Mouse (Mus musculus) forebrain, embryonic 12.5 days (tissue): ENCODE data around the gene Ppp1r26. TPM values are rescaled to one million over a fixed set of nuclear protein-coding genes. Genes with fewer than 3 reads are reported as not detected.
"Not testable (repeated sequence)": the region's sequence is repeated elsewhere in the genome, so short reads cannot be mapped to it uniquely, and the experiment has no call there.

Source experiments
- ATAC-seq: fragments of 200-750 bp; cut with Nextera tagmentation; 2 replicates; pipeline ENCODE4 v1.8.0; 2017; ENCODE audit warnings: moderate TSS enrichment; ENCODE audit not compliant: low FRiP score
- H3K27ac ChIP-seq: fragments of 300-500 bp; sonication (generic); 2 replicates; pipeline ENCODE4 v1.5.1; 2016; ENCODE audit warnings: mild to moderate bottlenecking
- H3K27me3 ChIP-seq: fragments of 300-500 bp; sonication (generic); 2 replicates; pipeline ENCODE4 v1.6.1; 2016; ENCODE audit warnings: mild to moderate bottlenecking
- H3K36me3 ChIP-seq: fragments of 300-500 bp; sonication (generic); replicated peaks from 2 replicates; pipeline ENCODE4 v1.6.1; 2016; ENCODE audit warnings: mild to moderate bottlenecking
- H3K4me1 ChIP-seq: fragments of 300-500 bp; sonication (generic); 2 replicates; pipeline ENCODE4 v1.6.1; 2016
- H3K4me2 ChIP-seq: fragments of 300-500 bp; sonication (generic); 2 replicates; pipeline ENCODE4 v1.6.1; 2016; ENCODE audit warnings: mild to moderate bottlenecking, moderate library complexity
- H3K4me3 ChIP-seq: fragments of 300-500 bp; sonication (generic); replicated peaks from 2 replicates; pipeline ENCODE4 v1.5.1; 2016; ENCODE audit warnings: mild to moderate bottlenecking
- H3K9ac ChIP-seq: fragments of 300-500 bp; sonication (generic); 2 replicates; pipeline ENCODE4 v1.6.1; 2016; ENCODE audit warnings: mild to moderate bottlenecking
- H3K9me3 ChIP-seq: fragments of 300-500 bp; sonication (generic); 2 replicates; pipeline ENCODE4 v1.6.1; 2016
- WGBS: fragments of 180-500 bp; shearing (Covaris S2); methylation state at CpG from one replicate; pipeline ENCODE4 v1.1.7; 2016; 5-methylcytosine and 5-hydroxymethylcytosine counted together
- polyA plus RNA-seq: library from polyadenylated mRNA; unstranded; fragments of >200 nt; fragmentation: Nextera tagmentation; extraction: Ambion mirVana; gene quantifications from 2 replicates; pipeline ENCODE4 v1.2.1, GENCODE M21; 2016

Ppp1r26 gene
- polyA plus RNA-seq, 1 experiment from 2014 or later: 9.2 TPM

DNA sequence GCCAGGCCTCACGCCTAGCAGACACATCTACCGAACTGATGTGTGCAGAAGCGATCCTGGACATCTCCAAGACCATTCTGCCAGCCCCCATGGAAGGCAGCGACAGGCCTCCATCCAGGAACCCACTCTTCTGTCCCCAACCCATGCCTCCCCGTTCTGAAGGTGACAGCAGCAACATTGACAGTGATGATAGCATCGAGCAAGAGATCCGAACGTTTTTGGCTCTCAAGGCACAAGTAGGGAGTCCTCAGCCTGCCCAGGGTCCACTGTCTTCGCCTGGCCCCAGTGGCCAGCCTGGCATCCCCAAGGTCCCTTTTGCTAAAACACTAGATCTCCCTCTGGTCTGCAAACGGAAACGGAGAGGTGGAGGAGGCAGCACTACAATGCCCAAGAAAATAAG, 5.1 kb downstream of the Ppp1r26 start:
- WGBS: 92% methylated on average over 11 of the region's 11 CpGs
- Histone ChIP-seq H3K27ac (no peak overlapping the region), H3K27me3 (no peaks in the 10 kb centered on the region), H3K4me1 (peaks cover 13% of the 10 kb centered on the region), H3K36me3 (peaks cover 44% of the 10 kb centered on the region), H3K9ac (no peak overlapping the region), H3K4me2 (no peak overlapping the region), H3K9me3 (no peaks in the 10 kb centered on the region), H3K4me3 (no peak overlapping the region)
- no peak for ATAC-seq

DNA sequence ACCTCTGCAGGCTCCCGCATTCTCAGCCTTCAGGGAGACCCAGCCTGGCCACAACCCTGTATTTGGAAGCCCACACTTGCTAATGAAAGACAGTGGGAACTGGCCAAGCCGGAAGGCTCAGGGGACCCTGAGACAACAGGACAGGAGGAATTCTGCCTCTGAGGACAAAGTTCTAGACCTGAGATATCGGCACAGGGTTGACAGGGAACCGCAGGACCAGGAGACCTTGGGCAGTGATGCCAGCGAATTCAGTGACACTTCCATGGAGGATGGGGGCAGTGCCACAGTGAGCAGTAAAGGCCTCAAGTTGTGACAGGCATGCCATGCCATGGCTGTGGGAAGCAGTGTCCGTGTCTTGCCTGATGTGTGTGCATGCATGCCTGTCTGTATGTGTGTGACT, 6.9 kb downstream of the Ppp1r26 start:
- WGBS: 93% methylated on average over 6 of the region's 6 CpGs
- peaks cover 44% of the 10 kb centered on the region for H3K36me3 ChIP-seq
- no peak overlapping the region for H3K27ac ChIP-seq
- ATAC-seq: no peak
- H3K27me3 ChIP-seq: no peaks in the 10 kb centered on the region
- H3K4me2 ChIP-seq: no peak overlapping the region
- H3K4me1 ChIP-seq: no peaks in the 10 kb centered on the region
- no peak overlapping the region for H3K4me3 ChIP-seq
- H3K9me3 ChIP-seq: no peaks in the 10 kb centered on the region
- no peak overlapping the region for H3K9ac ChIP-seq

DNA sequence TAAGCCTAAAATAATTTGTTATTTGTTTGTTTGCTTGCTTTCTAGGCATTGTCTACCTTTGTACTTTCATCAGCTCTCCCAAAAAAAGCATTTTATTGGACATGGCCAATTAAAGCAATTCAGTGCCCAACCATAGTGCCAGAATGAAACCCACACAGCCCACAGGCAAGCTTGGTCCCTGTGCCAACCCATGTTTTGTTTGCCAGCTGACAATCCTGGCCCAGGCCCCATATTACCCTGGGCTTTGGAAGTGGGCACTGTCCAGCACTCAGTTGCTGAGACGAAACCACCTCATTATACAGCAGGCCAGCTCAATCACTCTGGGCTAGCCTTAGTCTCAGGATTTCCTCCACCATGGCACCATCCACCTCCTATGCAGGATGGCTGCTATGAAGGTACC, 10.0 kb downstream of the Ppp1r26 start:
- Histone ChIP-seq H3K9me3 (no peaks in the 10 kb centered on the region), H3K9ac (no peak overlapping the region), H3K36me3 (peaks cover 27% of the 10 kb centered on the region), H3K27me3 (no peaks in the 10 kb centered on the region), H3K27ac (no peak overlapping the region), H3K4me3 (no peak overlapping the region), H3K4me1 (no peaks in the 10 kb centered on the region), H3K4me2 (no peak overlapping the region)
- 79% methylated on average over 1 of the region's 1 CpGs for WGBS
- ATAC-seq: no peak

DNA sequence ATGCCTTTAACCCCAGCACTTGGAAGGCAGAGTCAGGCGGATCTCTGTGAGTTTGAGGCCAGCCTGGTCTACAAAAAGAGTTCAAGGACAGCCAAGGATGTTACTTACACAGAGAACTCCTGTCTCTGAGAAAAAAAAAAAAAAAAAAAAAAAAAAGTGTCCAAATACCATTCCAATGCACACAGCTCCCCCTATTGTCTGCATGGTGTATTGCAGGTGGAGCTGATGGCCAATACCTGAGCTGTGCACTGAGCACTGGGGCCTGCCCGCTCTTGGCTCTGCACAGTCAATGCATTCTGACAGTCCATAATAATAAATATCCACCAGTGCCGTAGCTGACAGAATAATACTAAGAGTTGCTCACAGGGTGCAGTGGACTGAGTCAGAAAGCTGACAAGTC, 17.3 kb downstream of the Ppp1r26 start:
- 41% methylated on average over 3 of the region's 3 CpGs for WGBS
- H3K9me3 ChIP-seq: no peaks in the 10 kb centered on the region

DNA sequence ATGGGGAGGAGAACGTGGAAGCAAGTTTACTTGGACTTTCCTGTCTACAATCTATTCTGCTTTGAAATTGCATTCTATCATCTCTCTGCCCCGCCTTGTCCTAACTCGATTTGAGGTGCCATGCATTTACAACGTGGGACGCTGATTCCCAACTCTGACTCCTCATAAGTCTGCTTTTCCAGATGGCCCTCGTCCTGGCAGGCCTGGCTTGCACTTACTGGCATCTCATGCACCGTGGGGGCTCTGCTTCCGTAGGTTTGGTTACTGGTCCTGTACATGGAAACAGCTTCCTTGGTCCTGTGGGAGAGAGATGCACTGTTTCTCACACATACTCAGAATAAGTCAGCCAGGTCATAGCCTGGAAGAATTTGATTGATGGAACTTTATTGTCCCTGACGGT, 18.3 kb downstream of the Ppp1r26 start:
- 86% methylated on average over 9 of the region's 9 CpGs for WGBS
- no peak overlapping the region for H3K4me3 ChIP-seq
- ATAC-seq: no peak
- peaks cover 14% of the 10 kb centered on the region; the same call in 1 of the 2 replicates for H3K27me3 ChIP-seq
- H3K36me3 ChIP-seq: peaks cover 12% of the 10 kb centered on the region
- no peak overlapping the region for H3K4me2 ChIP-seq
- peaks cover 25% of the 10 kb centered on the region for H3K4me1 ChIP-seq
- no peak overlapping the region for H3K9ac ChIP-seq
- no peaks in the 10 kb centered on the region for H3K9me3 ChIP-seq
- H3K27ac ChIP-seq: no peak overlapping the region

More for the DNA sequence above, 17.3 kb downstream of the Ppp1r26 start:
- Histone ChIP-seq H3K27ac (no peak overlapping the region), H3K4me1 (peaks cover 22% of the 10 kb centered on the region), H3K4me2 (no peak overlapping the region), H3K27me3 (peaks cover 14% of the 10 kb centered on the region; the same call in 1 of the 2 replicates), H3K9ac (no peak overlapping the region), H3K4me3 (no peak overlapping the region), H3K36me3 (peaks cover 2% of the 10 kb centered on the region; the same call in 1 of the 2 replicates)
- no peak for ATAC-seq

DNA sequence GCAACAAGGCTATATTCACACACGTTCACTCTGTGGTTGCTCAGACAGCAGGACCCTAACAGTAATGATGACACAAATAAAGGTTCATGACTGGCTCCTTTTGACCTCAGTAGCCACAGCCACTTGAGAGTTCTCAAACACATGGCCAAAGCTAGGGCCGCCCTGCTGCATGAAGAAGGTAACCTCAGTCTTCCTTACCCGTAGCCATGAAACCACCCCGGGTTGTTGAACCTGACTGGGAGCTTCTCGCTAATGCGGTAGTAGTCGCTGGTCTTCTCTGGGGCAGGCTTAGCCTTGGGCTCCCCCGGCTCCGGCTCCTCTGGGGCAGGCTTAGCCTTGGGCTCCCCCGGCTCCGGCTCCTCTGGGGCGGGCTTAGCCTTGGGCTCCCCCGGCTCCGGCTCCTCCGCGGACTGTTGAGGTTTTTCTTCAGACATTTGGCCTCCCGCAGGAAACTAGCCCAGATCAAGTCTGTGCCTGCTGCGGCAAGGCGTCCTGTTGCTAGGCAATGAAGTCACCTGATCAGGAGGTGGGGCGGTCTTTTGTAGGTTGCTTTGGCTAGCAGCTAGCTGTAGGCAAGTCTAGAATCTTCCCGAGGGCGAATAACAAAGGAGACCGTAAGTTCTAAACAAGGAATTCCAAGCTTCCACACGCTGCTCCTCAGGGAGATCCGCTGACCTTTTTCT, 19.4 kb downstream of the Ppp1r26 start, which contains the start of gene 1700007K13Rik:
Gene 1700007K13Rik (minus strand): TSS at position 497 of the 683 bp plus-strand sequence.
- peaks cover 25% of the 10 kb centered on the region for H3K4me1 ChIP-seq
- peak within 1 kb of the TSS; percentile 45 for H3K4me2 ChIP-seq
- H3K27ac ChIP-seq: peak within 1 kb of the TSS; percentile 25; the same call in 1 of the 2 replicates
- no peak within 1 kb of the TSS for H3K9ac ChIP-seq
- peaks cover 14% of the 10 kb centered on the region; the same call in 1 of the 2 replicates for H3K27me3 ChIP-seq
- H3K36me3 ChIP-seq: peaks cover 23% of the 10 kb centered on the region
- peak within 1 kb of the TSS; percentile 18 for H3K4me3 ChIP-seq
- no peaks in the 10 kb centered on the region for H3K9me3 ChIP-seq
- WGBS: 4% methylated on average over 25 of the region's 25 CpGs
- peak; percentile 71 for ATAC-seq

DNA sequence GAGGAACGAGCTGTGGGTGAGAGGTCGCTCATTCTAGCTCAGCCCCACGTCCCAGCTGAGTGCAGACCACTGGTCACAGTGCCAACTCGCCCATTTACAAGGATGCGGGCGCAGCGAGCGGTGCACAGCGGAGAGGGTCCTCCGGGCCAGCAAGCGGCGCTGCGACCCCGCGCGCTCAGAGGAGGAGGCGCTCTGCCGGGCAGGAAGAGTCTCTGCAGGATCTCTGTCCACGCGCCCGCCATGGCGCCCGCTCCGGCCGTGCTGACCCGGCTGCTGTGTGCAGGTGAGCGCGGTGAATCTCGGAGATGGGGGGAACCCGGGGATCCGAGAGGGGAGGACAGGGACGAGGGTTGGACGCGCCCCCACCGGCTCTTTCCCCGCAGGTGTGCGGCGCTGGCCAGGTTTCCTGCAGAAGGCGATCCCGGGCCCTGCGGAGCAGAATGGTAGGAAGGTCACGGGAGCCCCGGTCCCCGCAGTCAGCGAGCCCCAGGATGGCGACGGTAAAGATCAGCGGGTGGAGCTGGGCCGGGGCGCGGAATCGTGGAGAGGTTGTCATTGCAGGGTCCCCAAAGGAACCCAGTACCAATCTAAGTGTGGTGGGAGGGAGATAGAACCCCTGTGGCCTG, 21.4 kb downstream of the Ppp1r26 start, which contains the start of gene Mrps2:
Gene Mrps2 (plus strand): TSS at position 207 of the 626 bp plus-strand sequence.
- no peak within 1 kb of the TSS for H3K27ac ChIP-seq
- peaks cover 41% of the 10 kb centered on the region for H3K36me3 ChIP-seq

DNA sequence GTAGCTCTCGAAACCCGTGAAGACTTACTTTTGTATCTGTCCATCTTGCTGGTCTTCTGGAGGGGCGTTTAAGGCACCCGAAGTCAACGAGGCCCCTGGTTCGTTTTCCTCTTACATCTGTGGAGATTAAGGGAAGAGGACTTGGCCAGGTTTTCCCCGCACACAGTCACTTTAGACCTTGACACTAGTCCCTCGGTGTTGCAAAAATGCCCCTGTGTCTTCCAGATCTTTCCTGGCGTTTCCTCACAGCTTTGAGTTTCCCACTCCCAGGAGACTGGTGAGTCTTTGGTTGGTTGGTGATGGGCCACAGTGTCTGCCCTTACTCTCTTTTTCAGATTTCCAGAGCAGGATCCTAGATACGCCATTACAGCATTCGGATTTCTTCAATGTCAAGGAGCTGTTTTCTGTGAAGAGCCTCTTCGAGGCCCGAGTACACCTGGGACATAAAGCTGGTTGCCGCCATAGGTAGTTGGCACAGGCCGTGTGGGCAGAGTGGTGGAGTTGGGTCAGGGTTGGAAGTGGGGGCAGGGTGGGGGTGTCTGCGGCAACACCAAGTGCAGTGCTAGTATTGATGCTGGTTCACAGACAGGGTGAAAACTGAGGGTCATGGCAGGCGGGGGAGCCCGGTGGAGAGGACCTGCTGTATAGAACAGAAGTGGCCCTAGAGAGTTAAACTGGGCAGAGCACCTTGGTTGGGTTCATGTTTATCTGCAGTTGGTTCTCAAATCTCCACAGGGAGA, 22.1 kb downstream of the Ppp1r26 start:
- Histone ChIP-seq H3K36me3 (peaks cover 44% of the 10 kb centered on the region), H3K4me2 (peak overlapping the region; percentile 78), H3K4me1 (peaks cover 25% of the 10 kb centered on the region), H3K4me3 (peak overlapping the region; percentile 95), H3K9me3 (no peaks in the 10 kb centered on the region), H3K27me3 (peaks cover 14% of the 10 kb centered on the region; the same call in 1 of the 2 replicates), H3K27ac (no peak overlapping the region), H3K9ac (peak overlapping the region; percentile 95)
- no peak for ATAC-seq
- 52% methylated on average over 18 of the region's 18 CpGs for WGBS

More for the DNA sequence above, 21.4 kb downstream of the Ppp1r26 start, which contains the start of gene Mrps2:
- ATAC-seq: peak; percentile 89
- Histone ChIP-seq H3K4me2 (peak within 1 kb of the TSS; percentile 78), H3K27me3 (peaks cover 14% of the 10 kb centered on the region; the same call in 1 of the 2 replicates), H3K9ac (peak within 1 kb of the TSS; percentile 95), H3K9me3 (no peaks in the 10 kb centered on the region), H3K4me3 (peak within 1 kb of the TSS; percentile 95), H3K4me1 (peaks cover 25% of the 10 kb centered on the region)
- WGBS: under 1% methylated on average over 49 of the region's 52 CpGs

DNA sequence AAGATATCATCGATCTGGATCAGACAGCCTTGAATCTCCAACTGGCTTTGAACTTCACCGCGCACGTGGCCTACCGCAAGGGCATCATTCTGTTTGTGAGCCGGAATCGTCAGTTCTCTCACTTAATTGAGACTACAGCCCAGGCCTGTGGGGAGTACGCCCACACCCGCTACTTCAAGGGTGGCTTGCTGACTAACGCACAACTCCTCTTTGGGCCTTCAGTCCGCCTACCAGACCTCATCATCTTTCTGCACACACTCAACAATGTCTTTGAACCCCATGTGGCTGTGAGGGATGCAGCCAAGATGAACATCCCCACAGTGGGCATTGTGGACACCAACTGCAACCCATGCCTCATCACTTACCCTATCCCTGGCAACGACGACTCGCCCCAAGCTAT, 22.9 kb downstream of the Ppp1r26 start:
- ATAC-seq: no peak
- no peak overlapping the region for H3K27ac ChIP-seq
- H3K9me3 ChIP-seq: no peaks in the 10 kb centered on the region
- peaks cover 25% of the 10 kb centered on the region for H3K4me1 ChIP-seq
- H3K4me2 ChIP-seq: no peak overlapping the region
- WGBS: 97% methylated on average over 14 of the region's 14 CpGs
- H3K27me3 ChIP-seq: peaks cover 14% of the 10 kb centered on the region; the same call in 1 of the 2 replicates
- no peak overlapping the region for H3K9ac ChIP-seq
- H3K36me3 ChIP-seq: peaks cover 44% of the 10 kb centered on the region
- no peak overlapping the region for H3K4me3 ChIP-seq

DNA sequence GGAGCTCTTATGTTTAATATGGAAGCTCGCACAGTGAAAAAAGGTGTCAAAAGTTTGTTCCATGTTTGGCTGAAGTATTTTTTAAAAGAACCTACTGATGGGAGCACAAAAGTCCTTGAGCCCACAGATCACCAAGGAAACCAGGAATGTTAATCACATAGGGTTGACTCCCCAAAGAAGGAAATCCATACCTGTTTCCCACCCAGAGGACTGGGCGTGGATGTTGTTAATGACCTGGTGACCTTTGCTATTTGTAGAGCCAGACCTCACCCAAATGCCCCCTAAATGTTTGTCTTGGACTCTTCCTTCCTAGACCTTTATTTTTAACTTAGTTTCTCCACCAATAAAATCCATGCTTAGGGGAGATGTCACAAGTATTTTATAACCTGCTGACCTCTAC, 24.0 kb downstream of the Ppp1r26 start:
- no peak overlapping the region for H3K4me3 ChIP-seq
- H3K4me1 ChIP-seq: peaks cover 21% of the 10 kb centered on the region
- no peak overlapping the region for H3K9ac ChIP-seq
- 0 out of 2 replicates have a peak, but pooled peaks cover 3% of the 10 kb centered on the region for H3K27me3 ChIP-seq
- H3K27ac ChIP-seq: no peak overlapping the region
- H3K4me2 ChIP-seq: no peak overlapping the region
- H3K9me3 ChIP-seq: no peaks in the 10 kb centered on the region
- peaks cover 44% of the 10 kb centered on the region for H3K36me3 ChIP-seq
- no peak for ATAC-seq
- WGBS: 93% methylated on average over 2 of the region's 2 CpGs

DNA sequence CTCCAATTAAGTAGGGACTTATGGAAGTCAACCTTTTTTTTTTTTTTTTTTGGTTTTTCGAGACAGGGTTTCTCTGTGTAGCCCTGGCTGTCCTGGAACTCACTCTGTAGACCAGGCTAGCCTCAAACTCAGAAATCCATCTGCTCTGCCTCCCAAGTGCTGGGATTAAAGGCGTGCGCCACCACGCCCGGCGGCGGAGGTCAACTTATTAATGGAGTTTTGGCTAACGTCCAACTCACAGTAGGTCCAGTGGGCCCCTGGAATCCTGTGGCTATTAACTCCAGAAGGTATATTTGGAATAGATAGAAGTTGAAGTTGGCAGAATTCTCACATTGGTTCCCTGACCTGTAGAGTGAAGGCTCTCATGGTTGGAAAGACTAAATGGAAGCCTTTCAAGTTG, 25.4 kb downstream of the Ppp1r26 start:
- 91% methylated on average over 8 of the region's 8 CpGs for WGBS

DNA sequence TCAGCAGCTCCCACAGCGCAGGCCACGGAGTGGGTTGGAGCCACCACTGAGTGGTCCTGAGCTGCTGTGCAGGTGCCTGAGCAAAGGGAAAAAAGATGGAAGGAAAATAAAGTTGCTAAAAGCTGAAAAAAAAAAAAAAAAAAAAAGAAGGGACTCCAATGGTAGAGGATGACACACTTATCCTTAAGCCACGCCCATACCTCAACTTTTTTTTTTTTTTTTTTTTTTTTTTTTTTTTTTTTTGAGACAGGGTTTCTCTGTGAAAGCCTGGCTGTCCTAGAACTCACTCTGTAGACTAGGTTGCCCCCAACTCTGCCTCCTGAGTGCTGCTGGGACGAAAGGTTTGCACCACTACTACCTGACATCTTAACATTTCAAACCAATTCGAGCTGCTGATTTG, 31.4 kb downstream of the Ppp1r26 start:
- ATAC-seq, H3K4me2 ChIP-seq, H3K4me3 ChIP-seq, H3K9ac ChIP-seq, H3K36me3 ChIP-seq, H3K9me3 ChIP-seq, H3K27me3 ChIP-seq, H3K27ac ChIP-seq, H3K4me1 ChIP-seq: not testable (repeated sequence)
- WGBS: 90% methylated on average over 5 of the region's 5 CpGs

More for the DNA sequence above, 25.4 kb downstream of the Ppp1r26 start:
- H3K36me3 ChIP-seq: peaks cover 44% of the 10 kb centered on the region
- H3K4me1 ChIP-seq: peaks cover 11% of the 10 kb centered on the region
- not testable (repeated sequence) for H3K4me2 ChIP-seq, H3K27ac ChIP-seq, H3K9me3 ChIP-seq, H3K4me3 ChIP-seq, H3K27me3 ChIP-seq, H3K9ac ChIP-seq, ATAC-seq
